Mouse (Mus musculus) G1E (cell line): ENCODE results near the gene Cald1. TPM values are rescaled to one million over a fixed set of nuclear protein-coding genes. Genes with fewer than 3 reads are reported as not detected.

Experiments
- ATAC-seq: 2 replicates; pipeline ENCODE4 v1.8.0; 2016; ENCODE audit warnings: mild to moderate bottlenecking; ENCODE audit not compliant: insufficient number of reproducible peaks, poor library complexity, low FRiP score, severe bottlenecking; ENCODE audit errors: extremely low read depth
- DNase-seq: peaks from one replicate; pipeline ENCODE4 v3.0.0; 2012; ENCODE audit warnings: low spot score
- H3K27me3 ChIP-seq: 2 replicates; pipeline ENCODE4 v1.6.1; 2012; ENCODE audit warnings: mild to moderate bottlenecking, low read length, inconsistent platforms; ENCODE audit not compliant: insufficient read depth
- H3K36me3 ChIP-seq: replicated peaks from 2 replicates; pipeline ENCODE3; 2012; ENCODE audit warnings: mild to moderate bottlenecking, inconsistent platforms
- H3K4me1 ChIP-seq: 2 replicates; pipeline ENCODE4 v1.6.1; 2012; ENCODE audit warnings: low read depth, low read length, inconsistent platforms, mixed read lengths; ENCODE audit not compliant: insufficient read depth
- H3K4me3 ChIP-seq: 2 replicates; pipeline ENCODE4 v1.5.1; 2012; ENCODE audit warnings: low read depth, mild to moderate bottlenecking, inconsistent platforms, low read length, moderate library complexity, mixed read lengths
- H3K9me3 ChIP-seq: replicated peaks from 2 replicates; pipeline ENCODE4 v1.6.1; 2012; ENCODE audit warnings: inconsistent platforms
- CTCF ChIP-seq: IDR thresholded peaks from 2 replicates; pipeline ENCODE4 v1.5.1; 2012; ENCODE audit warnings: low read depth, low read length, inconsistent platforms, mixed read lengths
- GATA1 ChIP-seq: IDR thresholded peaks from 2 replicates; pipeline ENCODE4 v1.6.1; 2012; ENCODE audit warnings: borderline replicate concordance, low read length, inconsistent platforms, mixed read lengths
- GATA2 ChIP-seq: IDR thresholded peaks from 2 replicates; pipeline ENCODE4 v1.6.1; 2012; ENCODE audit warnings: low read depth, low read length, inconsistent platforms, borderline replicate concordance
- POLR2AphosphoS5 ChIP-seq: IDR thresholded peaks from 2 replicates; pipeline ENCODE4 v1.6.1; 2012; ENCODE audit warnings: low read depth, low read length, inconsistent platforms; ENCODE audit not compliant: insufficient replicate concordance
- TAL1 ChIP-seq: conservative IDR thresholded peaks from 2 replicates; pipeline ENCODE4 v1.6.1; 2012; ENCODE audit warnings: low read depth, low read length, inconsistent platforms, mixed read lengths
- polyA plus RNA-seq: library from polyadenylated mRNA; stranded (reverse); fragments of >175 nt; gene quantifications from 2 replicates; pipeline ENCODE4 v1.2.3, GENCODE M21; 2012
- total RNA-seq, 2 experiments: library from RNA; stranded (forward) in 1 of 2; stranded (reverse) in 1 of 2; fragments of 200-1000 nt in 1 of 2; fragments of >200 nt in 1 of 2; fragmentation: Nextera tagmentation in 1 of 2; gene quantifications; 2 replicates each; pipeline ENCODE4 v1.2.3; 2014 to 2017

The Cald1 gene
- total and polyA plus RNA-seq, 3 experiments: 1.9 TPM; not detected in 2

- peaks cover 4% of the 10 kb centered on the region; the same call in 1 of the 2 replicates for H3K27me3 ChIP-seq
- no peaks in the 10 kb centered on the region for H3K36me3 ChIP-seq
- no peak for ATAC-seq
- no peaks in the 10 kb centered on the region for H3K4me1 ChIP-seq
- DNase-seq: no peak
- no peaks in the 10 kb centered on the region for H3K9me3 ChIP-seq
- TF ChIP-seq CTCF (no peak), POLR2AphosphoS5 (no peak)
- H3K4me3 ChIP-seq: no peak overlapping the region
Observed at GRCm38 (mm10) chr6:34567298-34567697, 31.0 kb upstream of the Cald1 start.

- Histone ChIP-seq H3K4me3 (no peak overlapping the region), H3K9me3 (no peaks in the 10 kb centered on the region), H3K36me3 (no peaks in the 10 kb centered on the region), H3K27me3 (peaks cover 22% of the 10 kb centered on the region), H3K4me1 (no peaks in the 10 kb centered on the region)
- ATAC-seq (no peak), DNase-seq (no peak)
- TF ChIP-seq GATA2 (no peak), CTCF (no peak), TAL1 (no peak), GATA1 (no peak)
Observed at GRCm38 (mm10) chr6:34579504-34580068, 18.7 kb upstream of the Cald1 start.

- no peak for TF ChIP-seq TAL1
- TF ChIP-seq GATA1: no peak
- no peak for TF ChIP-seq POLR2AphosphoS5
- no peak for TF ChIP-seq GATA2
- TF ChIP-seq CTCF: no peak
Observed at GRCm38 (mm10) chr6:34583365-34583764, 14.9 kb upstream of the Cald1 start.

GRCm38 (mm10) chr6:34588066-34588465, 10.2 kb upstream of the Cald1 start:
- no peak for ATAC-seq
- Histone ChIP-seq H3K4me3 (no peak overlapping the region), H3K9me3 (no peaks in the 10 kb centered on the region), H3K4me1 (no peaks in the 10 kb centered on the region), H3K27me3 (peaks cover 15% of the 10 kb centered on the region; the same call in 1 of the 2 replicates), H3K36me3 (no peaks in the 10 kb centered on the region)
- no peak for DNase-seq
- no peak for TF ChIP-seq POLR2AphosphoS5
- TF ChIP-seq GATA1: no peak
- TF ChIP-seq TAL1: no peak
- TF ChIP-seq GATA2: no peak
- no peak for TF ChIP-seq CTCF

More at GRCm38 (mm10) chr6:34583365-34583764, 14.9 kb upstream of the Cald1 start:
- no peaks in the 10 kb centered on the region for H3K36me3 ChIP-seq
- no peaks in the 10 kb centered on the region for H3K4me1 ChIP-seq
- H3K9me3 ChIP-seq: no peaks in the 10 kb centered on the region
- DNase-seq (no peak), ATAC-seq (no peak)
- H3K4me3 ChIP-seq: no peak overlapping the region
- H3K27me3 ChIP-seq: peaks cover 24% of the 10 kb centered on the region

GRCm38 (mm10) chr6:34590716-34591115, 7.6 kb upstream of the Cald1 start:
- H3K4me1 ChIP-seq: no peaks in the 10 kb centered on the region
- ATAC-seq: no peak

GRCm38 (mm10) chr6:34593353-34593752, 4.9 kb upstream of the Cald1 start:
- no peak for TF ChIP-seq TAL1
- no peak for TF ChIP-seq POLR2AphosphoS5
- TF ChIP-seq CTCF: no peak
- Histone ChIP-seq H3K9me3 (no peaks in the 10 kb centered on the region), H3K4me3 (no peak overlapping the region), H3K36me3 (no peaks in the 10 kb centered on the region), H3K4me1 (no peaks in the 10 kb centered on the region), H3K27me3 (0 out of 2 replicates have a peak, but pooled peaks cover 5% of the 10 kb centered on the region)
- ATAC-seq: no peak
- DNase-seq: no peak

More at GRCm38 (mm10) chr6:34590716-34591115, 7.6 kb upstream of the Cald1 start:
- Histone ChIP-seq H3K4me3 (no peak overlapping the region), H3K9me3 (no peaks in the 10 kb centered on the region), H3K36me3 (no peaks in the 10 kb centered on the region), H3K27me3 (0 out of 2 replicates have a peak, but pooled peaks cover 7% of the 10 kb centered on the region)
- no peak for DNase-seq
- TF ChIP-seq POLR2AphosphoS5 (no peak), GATA2 (no peak), TAL1 (no peak), CTCF (no peak), GATA1 (no peak)

GRCm38 (mm10) chr6:34597316-34597715, 984 bp upstream of the Cald1 start:
- no peak for ATAC-seq
- H3K4me1 ChIP-seq: no peaks in the 10 kb centered on the region
- 0 out of 2 replicates have a peak, but pooled peaks cover 8% of the 10 kb centered on the region for H3K27me3 ChIP-seq
- no peaks in the 10 kb centered on the region for H3K9me3 ChIP-seq
- no peak for DNase-seq
- TF ChIP-seq CTCF (no peak), TAL1 (no peak), GATA1 (no peak), GATA2 (no peak), POLR2AphosphoS5 (no peak)
- no peaks in the 10 kb centered on the region for H3K36me3 ChIP-seq
- no peak overlapping the region for H3K4me3 ChIP-seq
